Mouse (Mus musculus) activated CD4-positive, CD25-positive, alpha-beta regulatory T cell (primary cell): ENCODE results near the gene Slc39a10. TPM values are rescaled to one million over a fixed set of nuclear protein-coding genes. Genes with fewer than 3 reads are reported as not detected.

Source experiments
- polyA plus RNA-seq, 2 experiments: library from polyadenylated mRNA; unstranded; fragments of 100-300 nt; shearing (Covaris generic); gene quantifications; one replicate each; pipeline ENCODE4 v1.2.1; 2017

Gene Slc39a10
- polyA plus RNA-seq: 10 to 100 TPM; 10.8 to 14.4 TPM

DNA sequence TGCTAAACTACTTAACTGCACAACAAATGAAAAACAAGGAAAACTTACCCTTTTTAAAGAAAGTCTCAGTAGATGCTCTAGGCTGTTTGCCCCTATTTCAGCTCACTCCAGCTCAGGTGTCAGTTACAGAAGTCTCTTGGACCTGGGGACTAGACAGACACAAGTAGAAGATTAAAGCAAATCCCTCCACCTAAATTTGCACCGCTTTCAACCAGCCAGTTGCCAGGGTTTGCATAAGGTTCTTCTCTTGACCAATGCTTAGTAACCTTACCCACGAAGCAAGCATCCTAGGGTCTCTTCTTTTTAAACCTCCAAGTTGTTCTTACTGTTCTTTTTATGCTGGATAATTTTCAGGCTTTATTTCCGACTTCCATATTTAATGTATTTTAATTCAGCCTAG is at the start of gene Slc39a10:
Slc39a10 (minus strand) TSS at position 101 of the 400 bp plus-strand sequence.

